Mouse (Mus musculus): ENCODE results near the gene Mobp. TPM values are rescaled to one million over a fixed set of nuclear protein-coding genes. Genes with fewer than 3 reads are reported as not detected.

Mobp gene
- polyA plus RNA-seq, 1 experiment from 2014 or later: 1.9 TPM

- Histone ChIP-seq H3K4me3 (no peak overlapping the region), H3K36me3 (replicated peaks) (no peaks in the 10 kb centered on the region), H3K27ac (no peak overlapping the region), H3K4me1 (no peaks in the 10 kb centered on the region), H3K9me3 (no peaks in the 10 kb centered on the region), H3K27me3 (ENCODE audit: poor library complexity, severe bottlenecking) (no peaks in the 10 kb centered on the region)
- WGBS: 84% methylated on average over 7 of the region's 7 CpGs
- DNase-seq (ENCODE audit: extremely low spot score, low spot score): no peak
Observed at GRCm38 (mm10) chr9:120201743-120202142, 52.2 kb downstream of the Mobp start.

- no peak overlapping the region for H3K27ac ChIP-seq
- no peaks in the 10 kb centered on the region for H3K36me3 ChIP-seq (replicated peaks)
- whole genome bisulfite sequencing: 34% methylated on average over 12 of the region's 12 CpGs
- H3K4me1 ChIP-seq: no peaks in the 10 kb centered on the region
- H3K27me3 ChIP-seq (ENCODE audit: poor library complexity, severe bottlenecking): no peaks in the 10 kb centered on the region
- no peak overlapping the region for H3K4me3 ChIP-seq
- peak; percentile 31 for DNase-seq (ENCODE audit: extremely low spot score, low spot score)
- H3K9me3 ChIP-seq: no peaks in the 10 kb centered on the region
Observed at GRCm38 (mm10) chr9:120202683-120203082, 53.2 kb downstream of the Mobp start.

- Histone ChIP-seq H3K27ac (no peak overlapping the region), H3K9me3 (no peaks in the 10 kb centered on the region), H3K4me3 (no peak overlapping the region), H3K4me1 (no peaks in the 10 kb centered on the region), H3K36me3 (replicated peaks) (no peaks in the 10 kb centered on the region), H3K27me3 (ENCODE audit: poor library complexity, severe bottlenecking) (no peaks in the 10 kb centered on the region)
- no peak for DNase-seq (ENCODE audit: extremely low spot score, low spot score)
- 92% methylated on average over 10 of the region's 10 CpGs for WGBS
Observed at GRCm38 (mm10) chr9:120203936-120204335, 54.4 kb downstream of the Mobp start.

GRCm38 (mm10) chr9:120206897-120207296 is 57.4 kb downstream of the Mobp start:
- Histone ChIP-seq H3K4me3 (no peak overlapping the region), H3K27ac (no peak overlapping the region), H3K36me3 (replicated peaks) (no peaks in the 10 kb centered on the region), H3K4me1 (no peaks in the 10 kb centered on the region), H3K9me3 (no peaks in the 10 kb centered on the region), H3K27me3 (ENCODE audit: poor library complexity, severe bottlenecking) (no peaks in the 10 kb centered on the region)
- DNase-seq (ENCODE audit: extremely low spot score, low spot score): no peak
- 88% methylated on average over 17 of the region's 17 CpGs for WGBS

- no peaks in the 10 kb centered on the region for H3K27me3 ChIP-seq (ENCODE audit: poor library complexity, severe bottlenecking)
- H3K27ac ChIP-seq: no peak overlapping the region
- H3K9me3 ChIP-seq: no peaks in the 10 kb centered on the region
- H3K4me3 ChIP-seq: no peak overlapping the region
- 77% methylated on average over 4 of the region's 4 CpGs for WGBS
- no peaks in the 10 kb centered on the region for H3K36me3 ChIP-seq (replicated peaks)
- no peak for DNase-seq (ENCODE audit: extremely low spot score, low spot score)
- H3K4me1 ChIP-seq: no peaks in the 10 kb centered on the region
Observed at GRCm38 (mm10) chr9:120210068-120210467, 60.6 kb downstream of the Mobp start.

- no peaks in the 10 kb centered on the region for H3K36me3 ChIP-seq (replicated peaks)
- no peaks in the 10 kb centered on the region for H3K27me3 ChIP-seq (ENCODE audit: poor library complexity, severe bottlenecking)
- H3K4me3 ChIP-seq: no peak overlapping the region
- DNase-seq (ENCODE audit: extremely low spot score, low spot score): no peak
- no peak overlapping the region for H3K27ac ChIP-seq
- WGBS: 77% methylated on average over 4 of the region's 4 CpGs
- H3K4me1 ChIP-seq: no peaks in the 10 kb centered on the region
- H3K9me3 ChIP-seq: no peaks in the 10 kb centered on the region
Observed at GRCm38 (mm10) chr9:120210865-120211264, 61.4 kb downstream of the Mobp start.

GRCm38 (mm10) chr9:120212936-120213335 is 63.4 kb downstream of the Mobp start:
- Histone ChIP-seq H3K36me3 (replicated peaks) (no peaks in the 10 kb centered on the region), H3K27me3 (ENCODE audit: poor library complexity, severe bottlenecking) (no peaks in the 10 kb centered on the region), H3K27ac (no peak overlapping the region), H3K4me3 (no peak overlapping the region), H3K4me1 (no peaks in the 10 kb centered on the region), H3K9me3 (no peaks in the 10 kb centered on the region)
- WGBS: 85% methylated on average over 6 of the region's 6 CpGs
- no peak for DNase-seq (ENCODE audit: extremely low spot score, low spot score)

- Histone ChIP-seq H3K9me3 (no peaks in the 10 kb centered on the region), H3K4me3 (no peak overlapping the region), H3K36me3 (replicated peaks) (no peaks in the 10 kb centered on the region), H3K4me1 (peaks cover 3% of the 10 kb centered on the region; the same call in 1 of the 2 replicates), H3K27ac (no peak overlapping the region), H3K27me3 (ENCODE audit: poor library complexity, severe bottlenecking) (no peaks in the 10 kb centered on the region)
- no peak for DNase-seq (ENCODE audit: extremely low spot score, low spot score)
- whole genome bisulfite sequencing: 88% methylated on average over 11 of the region's 11 CpGs
Observed at GRCm38 (mm10) chr9:120214978-120215495, 65.5 kb downstream of the Mobp start.

- Histone ChIP-seq H3K36me3 (replicated peaks) (no peaks in the 10 kb centered on the region), H3K27me3 (ENCODE audit: poor library complexity, severe bottlenecking) (no peaks in the 10 kb centered on the region), H3K4me1 (peaks cover 13% of the 10 kb centered on the region; the same call in 1 of the 2 replicates), H3K4me3 (no peak overlapping the region), H3K27ac (no peak overlapping the region), H3K9me3 (no peaks in the 10 kb centered on the region)
- WGBS: 66% methylated on average over 3 of the region's 3 CpGs
- DNase-seq (ENCODE audit: extremely low spot score, low spot score): no peak
Observed at GRCm38 (mm10) chr9:120219411-120219810, 69.9 kb downstream of the Mobp start.

Other genes starting within 250 kb of the Mobp start
- gene Gorasp1, start 212.1 kb upstream of the Mobp start, polyA plus RNA-seq (2016; fragmentation: Nextera tagmentation; extraction: Ambion mirVana): 29.9 and 30.4 TPM in 2 replicates
- 0.31 and 0.42 TPM in 2 replicates for gene Ttc21a, start 212.1 kb upstream of the Mobp start, polyA plus RNA-seq (2016; fragmentation: Nextera tagmentation; extraction: Ambion mirVana)
- 3.3 and 4.2 TPM in 2 replicates for gene Csrnp1, start 165.0 kb upstream of the Mobp start, polyA plus RNA-seq (2016; fragmentation: Nextera tagmentation; extraction: Ambion mirVana)
- gene Xirp1, start 126.1 kb upstream of the Mobp start, polyA plus RNA-seq (2016; fragmentation: Nextera tagmentation; extraction: Ambion mirVana): not detected in 2 replicates
- 4.7 and 4.8 TPM in 2 replicates for gene Cx3cr1, start 79.8 kb upstream of the Mobp start, polyA plus RNA-seq (2016; fragmentation: Nextera tagmentation; extraction: Ambion mirVana)
- gene Ccr8, start 57.6 kb upstream of the Mobp start, polyA plus RNA-seq (2016; fragmentation: Nextera tagmentation; extraction: Ambion mirVana): not detected in 2 replicates
- 40.8 and 44.3 TPM in 2 replicates for gene Slc25a38, start 39.3 kb upstream of the Mobp start, polyA plus RNA-seq (2016; fragmentation: Nextera tagmentation; extraction: Ambion mirVana)
- gene Rpsa, start 22.0 kb upstream of the Mobp start, polyA plus RNA-seq (2016; fragmentation: Nextera tagmentation; extraction: Ambion mirVana): 1,594 and 1,616 TPM in 2 replicates
- 0.09 and 0.29 TPM in 2 replicates for gene Myrip, start 151.8 kb downstream of the Mobp start, polyA plus RNA-seq (2016; fragmentation: Nextera tagmentation; extraction: Ambion mirVana)